Comparison of ENCODE assay signal across 8 mouse cellular contexts in genomic region chr3:89912543-89913391, GRCm38 (mm10). TPM values are rescaled to one million over a fixed set of nuclear protein-coding genes. Genes with fewer than 3 reads are reported as not detected.
DNase-seq lines count a peak whose midpoint lies in the region; ATAC-seq and TF ChIP-seq lines count a peak whose summit lies in the region.

TSS of gene Il6ra (minus strand) at chr3:89913196.

- WGBS in embryonic facial prominence, embryonic 14.5 days: 1% methylated on average over 48 of the region's 75 CpGs
- WGBS in heart, embryonic 10.5 days: under 1% methylated on average over 75 of the region's 75 CpGs
- 1% methylated on average over 74 of the region's 75 CpGs for WGBS in kidney, embryonic 15.5 days
- WGBS in limb, embryonic 15.5 days: 2% methylated on average over 75 of the region's 75 CpGs
- under 1% methylated on average over 71 of the region's 75 CpGs for WGBS in midbrain, postnatal 0 days

- no peaks in the 10 kb centered on the region for H3K36me3 ChIP-seq in embryonic facial prominence, embryonic 14.5 days (ENCODE audit: control insufficient read depth, insufficient read depth, low read length)
- H3K36me3 ChIP-seq in heart, embryonic 10.5 days: no peaks in the 10 kb centered on the region
- no peaks in the 10 kb centered on the region for H3K36me3 ChIP-seq in kidney, embryonic 15.5 days
- no peaks in the 10 kb centered on the region for H3K36me3 ChIP-seq in limb, embryonic 15.5 days
- H3K36me3 ChIP-seq in midbrain, postnatal 0 days (ENCODE audit: insufficient read depth, low read length): no peaks in the 10 kb centered on the region

- H3K9me3 ChIP-seq in embryonic facial prominence, embryonic 14.5 days (ENCODE audit: control insufficient read depth, low read length): no peaks in the 10 kb centered on the region
- H3K9me3 ChIP-seq in heart, embryonic 10.5 days: no peaks in the 10 kb centered on the region
- no peaks in the 10 kb centered on the region for H3K9me3 ChIP-seq in kidney, embryonic 15.5 days (replicated peaks)
- no peaks in the 10 kb centered on the region for H3K9me3 ChIP-seq in limb, embryonic 15.5 days
- H3K9me3 ChIP-seq in midbrain, postnatal 0 days (ENCODE audit: low read length): no peaks in the 10 kb centered on the region

- H3K4me2 ChIP-seq in embryonic facial prominence, embryonic 14.5 days (ENCODE audit: low read depth, low read length): peak within 1 kb of the TSS; percentile 99
- peak within 1 kb of the TSS; percentile 99 for H3K4me2 ChIP-seq in kidney, embryonic 15.5 days
- H3K4me2 ChIP-seq in limb, embryonic 15.5 days: peak within 1 kb of the TSS; percentile 100
- peak within 1 kb of the TSS; percentile 92 for H3K4me2 ChIP-seq in midbrain, postnatal 0 days (ENCODE audit: low read depth, low read length, poor library complexity, severe bottlenecking)

- DNase-seq in 3T3-L1 (ENCODE audit: low read depth, low spot score): peak; percentile 90
- DNase-seq in adrenal gland, postnatal 36 days: peak; percentile 93 to 95
- peak; percentile 87 for DNase-seq in embryonic facial prominence, embryonic 14.5 days (ENCODE audit: low spot score)
- peak; percentile 86 for DNase-seq in heart, embryonic 10.5 days (ENCODE audit: low spot score)
- peak; percentile 73 for DNase-seq in midbrain, postnatal 0 days (ENCODE audit: low spot score)
- DNase-seq in spleen, postnatal 10 days (ENCODE audit: low spot score in 2 of 2): peak; percentile 42 to 77

- H3K9ac ChIP-seq in embryonic facial prominence, embryonic 14.5 days (ENCODE audit: low read depth, low read length): peak within 1 kb of the TSS; percentile 57
- H3K9ac ChIP-seq in kidney, embryonic 15.5 days: peak within 1 kb of the TSS; percentile 50
- H3K9ac ChIP-seq in limb, embryonic 15.5 days: peak within 1 kb of the TSS; percentile 46
- peak within 1 kb of the TSS; percentile 42 for H3K9ac ChIP-seq in midbrain, postnatal 0 days (replicated peaks; ENCODE audit: low read length, poor library complexity, severe bottlenecking)

- peaks cover 21% of the 10 kb centered on the region for H3K27me3 ChIP-seq in embryonic facial prominence, embryonic 14.5 days (replicated peaks; ENCODE audit: control insufficient read depth, insufficient read depth, low read length)
- H3K27me3 ChIP-seq in heart, embryonic 10.5 days (ENCODE audit: insufficient read depth, poor library complexity, severe bottlenecking): peaks cover 64% of the 10 kb centered on the region
- peaks cover 48% of the 10 kb centered on the region for H3K27me3 ChIP-seq in kidney, embryonic 15.5 days
- H3K27me3 ChIP-seq in limb, embryonic 15.5 days: peaks cover 26% of the 10 kb centered on the region
- peaks cover 14% of the 10 kb centered on the region for H3K27me3 ChIP-seq in midbrain, postnatal 0 days (ENCODE audit: insufficient read depth, low read length)

- TF ChIP-seq CTCF in midbrain, postnatal 0 days (IDR thresholded peaks at IDR 0.05): peak; percentile 43

- peak; percentile 93 for ATAC-seq in embryonic facial prominence, embryonic 14.5 days (ENCODE audit: low read depth)
- ATAC-seq in kidney, embryonic 15.5 days (replicated peaks; ENCODE audit: low FRiP score): peak; percentile 78
- peak; percentile 78 for ATAC-seq in limb, embryonic 15.5 days (ENCODE audit: insufficient number of reproducible peaks, low FRiP score, low TSS enrichment, low read depth)
- peak; percentile 85 for ATAC-seq in midbrain, postnatal 0 days (ENCODE audit: low FRiP score)

- peak within 1 kb of the TSS; percentile 54 for H3K4me3 ChIP-seq in embryonic facial prominence, embryonic 14.5 days (ENCODE audit: low read depth, low read length)
- H3K4me3 ChIP-seq in heart, embryonic 10.5 days: peak within 1 kb of the TSS; percentile 67
- peak within 1 kb of the TSS; percentile 51 for H3K4me3 ChIP-seq in kidney, embryonic 15.5 days (replicated peaks)
- H3K4me3 ChIP-seq in limb, embryonic 15.5 days: peak within 1 kb of the TSS; percentile 56
- H3K4me3 ChIP-seq in midbrain, postnatal 0 days (ENCODE audit: low read depth, low read length): peak within 1 kb of the TSS; percentile 45

- no peak within 1 kb of the TSS for H3K27ac ChIP-seq in embryonic facial prominence, embryonic 14.5 days (replicated peaks; ENCODE audit: low read depth, low read length)
- peak within 1 kb of the TSS; percentile 76 for H3K27ac ChIP-seq in heart, embryonic 10.5 days
- no peak within 1 kb of the TSS for H3K27ac ChIP-seq in kidney, embryonic 15.5 days
- peak within 1 kb of the TSS; percentile 47; the same call in 1 of the 2 replicates for H3K27ac ChIP-seq in limb, embryonic 15.5 days
- H3K27ac ChIP-seq in midbrain, postnatal 0 days (ENCODE audit: low read depth, low read length): no peak within 1 kb of the TSS; the same call in 1 of the 2 replicates

- H3K4me1 ChIP-seq in embryonic facial prominence, embryonic 14.5 days (ENCODE audit: control insufficient read depth, insufficient read depth, low read length): peaks cover 12% of the 10 kb centered on the region
- H3K4me1 ChIP-seq in heart, embryonic 10.5 days: peaks cover 20% of the 10 kb centered on the region; the same call in 1 of the 2 replicates
- H3K4me1 ChIP-seq in kidney, embryonic 15.5 days: peaks cover 21% of the 10 kb centered on the region
- peaks cover 21% of the 10 kb centered on the region for H3K4me1 ChIP-seq in limb, embryonic 15.5 days
- H3K4me1 ChIP-seq in midbrain, postnatal 0 days (ENCODE audit: insufficient read depth, low read length): no peaks in the 10 kb centered on the region

RNA-seq across cellular contexts. Expression of gene Il6ra, which starts in this region (rescaled TPM):
- total RNA-seq in adrenal gland, postnatal 36 days (2021): 10 to 100 TPM in 1 of 2 experiments, 1 to 10 TPM in 1; 7.4 to 12.9 TPM
- polyA plus RNA-seq in embryonic facial prominence, embryonic 14.5 days (2014; fragmentation: Nextera tagmentation; extraction: Ambion mirVana): 1.4 and 2.3 TPM in 2 replicates
- polyA plus RNA-seq in heart, embryonic 10.5 days (2016; fragmentation: Nextera tagmentation; extraction: Ambion mirVana): 0.28 and 0.48 TPM in 2 replicates
- polyA plus RNA-seq in kidney, embryonic 15.5 days (2015; fragmentation: Nextera tagmentation; extraction: Ambion mirVana): 0.87 and 1.1 TPM in 2 replicates
- polyA plus RNA-seq in limb, embryonic 15.5 days (2015; fragmentation: Nextera tagmentation; extraction: Ambion mirVana): 2.9 and 3.0 TPM in 2 replicates
- total RNA-seq in midbrain, postnatal 0 days (2014; rRNA removed): 0.99 and 2.0 TPM in 2 replicates
- polyA plus RNA-seq in midbrain, postnatal 0 days (2015; fragmentation: Nextera tagmentation; extraction: Ambion mirVana): 1.1 and 1.8 TPM in 2 replicates

Comparison
In these comparisons a context has a peak if more than half of its experiments do, and no peak if none do; other contexts are left out.
1. Peak in DNase-seq, H3K4me3 ChIP-seq and H3K27ac ChIP-seq in heart, embryonic 10.5 days; RNA of the gene not detected or under 1 TPM.